In the genomic region with DNA sequence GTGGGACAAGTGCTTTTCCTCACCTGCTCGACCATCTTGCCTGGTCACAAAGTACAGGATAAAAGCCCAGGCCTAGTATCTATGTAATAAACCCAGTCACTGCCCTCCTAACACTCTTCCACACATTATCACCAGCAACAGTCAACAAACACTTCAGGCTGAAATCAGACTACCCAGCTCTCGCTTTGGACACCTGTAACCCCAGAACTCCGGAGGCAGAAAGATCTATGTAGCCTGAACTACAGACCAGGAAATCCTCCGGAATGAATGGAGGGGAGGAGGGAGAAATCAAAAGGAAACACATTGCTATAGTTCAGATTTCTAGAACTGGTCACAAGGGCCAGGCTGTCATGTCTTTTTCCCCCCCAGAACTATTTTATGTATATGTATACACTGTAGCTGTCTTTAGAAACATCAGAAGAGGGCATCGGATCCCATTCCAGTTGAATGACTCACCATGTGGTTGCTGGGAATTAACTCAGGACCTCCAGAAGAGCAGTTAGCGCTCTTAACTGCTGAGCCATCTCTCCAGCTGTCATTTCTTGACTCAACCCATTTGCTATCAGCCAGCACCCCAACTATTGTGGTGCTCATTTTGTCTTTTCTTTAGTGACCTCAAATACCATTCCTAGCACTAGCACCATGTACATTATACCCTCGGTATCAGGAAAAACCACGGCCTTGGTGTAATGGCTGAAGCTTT, we compare ENCODE assay signal across 12 mouse cellular contexts.
"Had no signal": no experiment of that assay in that cellular context is flagged by ENCODE, and none has a peak within 500 bp of the region (broad histone marks: within the 10 kb centered on the region; RNA-seq: fewer than 3 reads in every experiment).

No protein-coding gene starts in this region.

- H3K27ac ChIP-seq: kidney, postnatal 0 days; limb, embryonic 12.5 days; liver, embryonic 14.5 days; midbrain, embryonic 10.5 days; neural tube, embryonic 12.5 days; stomach, postnatal 0 days had no signal

- H3K9ac ChIP-seq: limb, embryonic 12.5 days; liver, embryonic 14.5 days; neural tube, embryonic 12.5 days had no signal

- H3K4me1 ChIP-seq: limb, embryonic 12.5 days; midbrain, embryonic 10.5 days; neural tube, embryonic 12.5 days had no signal

- DNase-seq: kidney, adult 8-10 months; kidney, postnatal 36 days; layer of hippocampus, adult 9-11 months; liver; lung, adult 2 months; midbrain, embryonic 14.5 days had no signal

- H3K4me2 ChIP-seq: limb, embryonic 12.5 days; neural tube, embryonic 12.5 days had no signal

- H3K27me3 ChIP-seq: limb, embryonic 12.5 days; neural tube, embryonic 12.5 days had no signal

- H3K4me3 ChIP-seq: limb, embryonic 12.5 days; midbrain, embryonic 10.5 days; neural tube, embryonic 12.5 days had no signal

- H3K9me3 ChIP-seq: midbrain, embryonic 10.5 days; neural tube, embryonic 12.5 days had no signal
